Mouse (Mus musculus) liver (tissue): ENCODE measurements around the gene Togaram1.

Source experiments
- DNase-seq: peaks from one replicate; pipeline ENCODE4 v3.0.0-alpha.2; 2020; ENCODE audit warnings: mixed read lengths

Gene Togaram1

DNA sequence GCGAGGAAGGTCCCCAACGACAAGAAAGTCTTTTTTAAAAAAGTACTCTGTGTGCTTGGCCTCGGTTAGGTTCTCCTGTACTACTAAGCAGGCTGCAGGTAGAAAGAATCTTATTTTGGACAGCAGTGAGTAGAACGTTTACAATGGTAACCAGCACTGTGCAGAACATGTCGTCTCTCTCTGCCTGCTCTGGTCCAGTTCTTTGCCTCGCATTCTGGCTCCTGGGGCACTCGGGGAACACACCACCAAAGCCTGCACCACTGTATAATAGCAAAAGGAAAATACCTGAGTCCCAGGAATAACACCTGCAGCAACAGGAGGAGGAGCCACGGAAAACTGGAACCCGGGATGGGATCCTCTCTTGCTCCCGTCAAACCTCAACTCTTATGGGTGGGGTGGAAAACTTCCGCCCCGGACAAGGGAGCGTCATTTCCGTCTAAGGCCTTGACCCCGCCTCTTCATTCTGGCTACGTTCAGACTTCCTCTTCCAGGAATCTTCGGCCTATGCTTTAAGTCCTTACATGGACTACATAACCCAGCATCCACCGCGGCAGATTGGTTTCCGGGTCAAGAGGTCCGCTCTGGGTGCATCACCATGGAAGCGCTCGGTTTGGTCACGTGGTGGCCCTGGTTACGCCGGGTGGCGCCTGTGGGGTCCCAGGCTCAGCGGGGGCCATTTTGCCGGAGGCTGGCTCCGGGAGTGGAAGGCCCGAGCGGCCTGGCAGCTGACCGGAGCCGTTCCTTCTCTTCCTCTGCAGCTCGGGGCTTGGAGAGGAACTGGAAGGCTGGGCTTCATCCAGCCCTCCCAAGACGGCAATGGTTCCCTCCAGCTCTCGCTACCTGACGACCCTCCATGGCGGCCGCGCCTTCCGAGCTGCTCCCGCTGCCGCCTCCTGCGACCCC lies at the start of gene Togaram1, which contains the start of gene Klhl28:
Togaram1 (plus strand) TSS at position 681 of the 903 bp plus-strand sequence.
Klhl28 (minus strand) TSS at position 411 of the 903 bp plus-strand sequence.
- peak; percentile 98 for DNase-seq

- DNase-seq: no peak
These were observed 48.9 kb upstream of the Togaram1 start for GRCm38 (mm10) chr12:64916735-64917134.

DNA sequence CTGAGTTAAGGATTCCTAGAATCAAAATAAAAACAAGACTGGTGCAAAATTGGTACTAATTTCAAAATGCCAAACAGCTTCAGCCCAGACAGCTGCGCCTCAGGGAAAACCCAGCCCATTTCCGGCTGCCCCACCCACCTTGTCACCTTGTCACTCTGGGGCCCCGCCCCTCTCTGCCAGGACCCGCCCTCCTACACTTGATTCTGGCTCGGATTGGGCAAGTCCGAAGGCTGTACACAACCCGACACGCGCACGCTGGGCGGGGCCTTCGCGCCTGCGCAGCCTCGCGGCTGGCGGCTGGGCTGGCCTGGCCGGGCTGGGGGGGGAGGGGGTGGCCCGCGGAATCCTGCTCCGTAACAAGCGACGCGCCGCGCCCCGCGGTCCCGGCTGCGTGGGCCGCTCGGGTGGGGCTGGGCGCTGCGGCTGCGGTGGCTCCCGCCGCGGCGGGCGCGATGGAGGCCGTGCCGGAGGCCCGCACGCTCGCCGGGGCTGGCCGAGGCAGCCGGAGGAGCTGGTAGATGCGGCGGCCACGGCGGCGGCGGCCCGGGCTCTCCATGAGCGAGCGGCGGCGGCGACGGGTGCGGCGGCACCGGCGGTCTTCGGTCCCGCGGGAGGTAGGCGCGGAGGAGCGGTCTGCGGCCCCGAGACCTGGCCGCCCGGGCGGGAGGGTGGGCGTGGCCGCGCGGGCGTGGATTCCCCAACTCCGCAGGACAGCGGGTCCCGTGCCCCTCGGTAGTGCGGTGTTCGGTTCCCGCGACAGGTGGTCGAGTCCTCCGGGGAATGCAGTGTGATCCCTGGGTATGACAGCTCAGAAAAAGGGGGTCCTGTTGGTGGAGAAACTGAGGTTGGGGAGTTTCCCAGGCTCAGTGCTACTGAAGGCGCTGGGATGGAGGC lies 47.8 kb upstream of the Togaram1 start, which contains the start of gene Gm527:
Gm527 (plus strand) TSS at position 329 of the 894 bp plus-strand sequence.
- peak; percentile 98 for DNase-seq

- DNase-seq: peak; percentile 8
These were observed 28.1 kb upstream of the Togaram1 start for GRCm38 (mm10) chr12:64937493-64937892.

DNA sequence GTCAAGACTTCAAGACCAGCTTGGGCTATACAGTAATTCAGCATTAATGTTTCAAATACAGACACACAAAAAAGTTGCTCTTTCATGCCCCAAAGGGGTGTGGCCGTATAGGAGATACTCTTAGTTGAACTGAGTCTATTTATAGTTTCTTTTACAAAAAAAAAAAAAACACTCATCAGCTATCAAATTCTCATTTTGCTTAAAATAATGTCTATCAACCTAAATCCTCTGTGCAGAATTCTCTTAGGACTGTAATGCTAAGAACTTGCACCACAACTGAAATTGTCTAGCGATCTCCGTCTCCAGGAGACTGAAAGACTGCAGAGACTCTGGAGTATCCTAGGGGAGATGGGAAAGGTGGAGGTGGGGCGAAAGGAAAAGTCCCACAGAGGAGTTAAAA lies 1.0 kb upstream of the Togaram1 start:
- DNase-seq: no peak

DNA sequence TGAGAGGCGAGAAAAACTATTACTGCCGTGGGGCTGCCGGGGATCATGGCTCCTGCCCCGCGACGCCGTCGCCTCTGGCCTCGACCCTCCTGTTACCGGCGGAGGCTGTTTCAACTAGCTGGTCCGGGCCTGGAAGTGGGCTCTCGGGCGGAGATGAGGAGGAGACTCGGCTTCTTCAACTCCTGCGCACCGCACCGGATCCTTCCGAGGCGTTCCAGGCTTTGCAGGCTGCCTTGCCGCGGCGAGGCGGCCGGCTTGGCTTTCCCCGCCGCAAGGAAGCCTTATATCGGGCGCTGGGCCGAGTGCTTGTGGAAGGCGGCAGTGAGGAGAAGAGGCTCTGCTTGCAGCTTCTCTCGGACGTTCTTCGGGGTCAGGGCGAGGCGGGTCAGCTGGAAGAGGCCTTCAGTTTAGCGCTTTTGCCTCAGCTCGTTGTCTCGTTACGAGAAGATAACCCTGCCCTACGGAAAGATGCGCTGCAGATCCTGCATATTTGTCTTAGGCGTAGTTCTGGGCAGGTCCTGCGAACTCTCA lies 562 bp downstream of the Togaram1 start:
- peak; percentile 51 for DNase-seq

DNA sequence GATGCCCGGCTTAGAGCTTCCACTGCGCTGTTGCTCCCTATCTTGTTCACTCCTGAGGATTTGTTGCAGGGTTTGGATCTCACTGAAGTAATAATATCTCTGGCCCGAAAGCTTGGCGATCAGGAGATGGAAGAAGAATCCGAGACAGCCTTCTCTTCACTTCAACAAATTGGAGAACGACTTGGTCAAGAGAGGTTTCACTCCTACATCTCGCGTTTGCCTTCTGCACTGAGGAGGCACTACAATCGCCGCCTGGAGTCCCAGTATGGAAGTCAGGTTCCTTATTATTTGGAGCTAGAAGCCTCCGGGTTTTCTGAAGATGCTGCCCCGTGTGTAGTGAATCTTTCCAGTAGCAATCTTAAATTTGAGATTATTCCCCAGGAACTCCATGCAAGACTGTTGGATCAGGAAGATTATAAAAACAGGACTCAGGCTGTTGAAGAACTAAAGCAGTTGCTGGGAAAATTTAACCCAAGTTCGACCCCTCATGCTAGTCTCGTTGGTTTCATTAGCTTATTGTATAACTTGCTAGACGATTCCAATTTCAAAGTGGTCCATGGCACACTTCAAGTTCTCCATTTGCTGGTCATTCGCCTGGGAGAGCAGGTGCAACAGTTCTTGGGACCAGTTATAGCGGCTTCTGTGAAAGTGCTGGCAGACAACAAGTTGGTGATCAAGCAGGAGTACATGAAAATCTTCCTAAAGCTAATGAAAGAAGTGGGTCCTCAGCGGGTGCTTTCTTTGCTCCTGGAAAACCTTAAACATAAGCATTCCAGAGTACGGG lies 1.2 kb downstream of the Togaram1 start:
- peak; percentile 21 for DNase-seq

DNA sequence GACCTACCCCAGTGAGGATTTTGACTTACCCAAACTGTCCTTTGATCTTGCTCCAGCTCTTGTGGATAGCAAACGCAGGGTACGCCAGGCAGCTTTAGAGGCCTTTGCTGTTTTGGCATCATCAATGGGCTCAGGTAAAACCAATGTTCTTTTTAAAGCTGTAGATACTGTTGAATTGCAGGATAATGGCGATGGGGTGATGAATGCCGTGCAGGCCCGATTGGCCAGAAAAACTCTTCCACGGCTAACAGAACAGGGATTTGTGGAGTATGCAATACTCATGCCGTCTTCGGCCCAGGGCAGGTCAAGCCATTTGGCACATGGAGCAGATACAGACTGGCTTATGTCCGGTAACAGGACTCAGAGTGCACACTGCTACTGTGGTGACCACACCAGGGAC lies 1.9 kb downstream of the Togaram1 start:
- peak; percentile 21 for DNase-seq

DNA sequence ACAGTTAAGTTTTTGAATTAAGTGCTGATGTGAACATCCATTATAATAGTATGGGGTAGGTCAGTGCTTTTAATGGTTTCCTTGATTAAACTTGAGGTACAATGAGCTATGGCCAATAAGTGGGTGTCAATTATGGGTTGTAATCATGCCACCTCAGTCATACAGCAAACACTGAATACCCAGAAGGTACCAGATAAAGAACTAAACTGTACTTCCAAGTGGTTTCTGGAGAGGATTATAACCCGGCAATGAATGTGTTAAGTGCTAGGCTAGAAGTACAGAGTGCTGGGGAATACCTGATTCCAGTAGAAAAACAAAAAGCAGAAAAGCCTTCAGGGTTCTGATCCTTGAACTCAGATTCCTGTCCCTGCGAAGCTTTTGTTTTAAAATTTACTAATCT lies 2.5 kb downstream of the Togaram1 start:
- no peak for DNase-seq

GRCm38 (mm10) chr12:64971399-64971798 lies 5.8 kb downstream of the Togaram1 start:
- DNase-seq: no peak

GRCm38 (mm10) chr12:64972063-64972462 lies 6.5 kb downstream of the Togaram1 start:
- DNase-seq: no peak

GRCm38 (mm10) chr12:64975558-64975957 lies 10.0 kb downstream of the Togaram1 start:
- peak; percentile 18 for DNase-seq

DNA sequence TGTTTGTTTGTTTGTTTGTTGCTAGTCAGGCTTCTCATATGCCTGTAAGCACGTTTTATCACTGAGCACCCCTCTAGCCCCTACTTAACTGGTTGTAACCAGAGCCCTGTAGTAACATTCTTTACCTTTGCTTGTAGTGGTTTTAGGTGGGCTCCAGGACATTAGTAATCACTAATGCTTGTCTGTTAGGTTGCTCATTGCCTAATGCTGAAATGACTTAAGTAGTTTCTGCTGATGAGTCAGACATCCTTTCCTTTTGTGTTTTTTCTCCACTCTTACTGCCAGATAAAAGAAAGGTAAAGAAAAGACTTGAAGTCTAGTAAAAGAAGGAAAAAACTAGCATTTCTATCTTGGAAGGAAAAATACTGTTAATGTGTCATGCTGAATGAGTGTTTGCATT lies 10.6 kb downstream of the Togaram1 start:
- DNase-seq: no peak

DNA sequence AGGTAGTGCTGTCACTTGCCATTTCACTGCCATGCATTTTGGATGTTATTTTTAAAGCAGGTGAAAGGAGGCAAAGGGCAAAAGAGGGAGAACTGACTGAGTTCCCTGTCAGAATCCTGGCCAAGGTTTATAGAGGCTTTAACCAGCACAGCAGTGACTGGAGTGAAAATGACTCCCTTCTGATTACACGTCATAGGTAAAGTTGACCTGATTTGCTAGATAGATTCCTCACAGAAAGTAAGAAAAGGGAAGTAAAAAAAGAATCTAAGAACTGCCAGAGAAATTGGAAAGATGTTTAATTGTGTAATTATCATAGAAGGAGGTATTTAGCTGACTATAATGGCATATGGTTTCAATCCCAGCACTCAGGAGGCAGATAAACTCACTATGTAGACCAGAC lies 11.9 kb downstream of the Togaram1 start:
- DNase-seq: no peak

DNA sequence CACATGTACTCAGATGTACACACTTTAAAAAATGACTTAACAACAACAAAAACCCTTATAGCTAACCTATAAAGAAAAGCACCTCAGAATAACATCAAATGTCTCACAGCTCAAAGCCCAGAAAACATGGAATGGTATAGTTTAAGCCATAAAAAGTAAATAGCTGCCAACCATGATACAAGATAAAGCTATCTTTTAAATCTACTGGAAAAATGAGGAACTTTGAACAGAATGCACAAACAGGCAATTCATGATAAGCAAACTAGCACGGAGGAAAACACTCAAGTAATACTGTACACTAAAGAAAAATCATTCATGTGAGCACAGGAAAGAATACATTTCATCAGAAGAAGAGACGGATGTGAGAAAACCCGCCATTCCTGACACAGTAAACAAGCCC lies 42.1 kb downstream of the Togaram1 start:
- DNase-seq: no peak

GRCm38 (mm10) chr12:65022842-65023241 lies 57.2 kb downstream of the Togaram1 start:
- no peak for DNase-seq

GRCm38 (mm10) chr12:65035839-65036189 lies 70.2 kb downstream of the Togaram1 start:
- no peak for DNase-seq

DNA sequence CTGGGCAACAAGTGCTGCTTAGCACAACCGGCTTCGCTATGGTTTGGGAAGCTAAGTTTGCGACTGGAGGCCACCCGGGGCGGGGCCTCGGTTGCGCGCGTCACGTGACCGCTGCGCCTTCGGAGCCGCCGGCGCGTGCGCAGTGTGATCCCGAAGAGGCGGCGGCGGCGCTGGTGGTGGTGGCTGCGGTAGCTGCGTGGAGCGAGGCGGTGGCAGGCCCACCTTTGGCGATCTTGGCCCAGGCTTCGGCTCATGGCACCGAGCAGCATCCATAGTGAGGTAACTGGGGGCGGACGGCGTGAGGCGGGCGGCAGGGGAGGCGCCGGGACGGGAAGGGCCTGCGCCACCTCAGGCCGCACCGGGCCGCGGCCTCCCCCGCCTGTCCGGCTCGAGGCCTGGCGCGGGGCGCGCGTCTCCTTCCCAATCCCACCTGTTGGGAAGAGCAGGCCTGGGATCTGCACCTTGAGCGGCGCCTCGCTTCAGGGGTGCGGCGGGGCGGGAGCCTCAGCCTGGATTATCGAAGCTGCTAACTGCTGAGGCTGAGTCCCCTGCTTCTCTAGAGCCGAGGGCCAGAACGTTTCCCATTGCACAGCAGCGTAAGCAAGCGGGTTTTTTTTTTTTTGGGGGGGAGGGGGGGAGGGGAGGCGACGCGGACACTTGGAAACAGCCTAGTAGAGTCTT lies 70.7 kb downstream of the Togaram1 start, which contains the start of gene Prpf39:
Prpf39 (plus strand) TSS at position 144 of the 681 bp plus-strand sequence.
- peak; percentile 92 for DNase-seq

- DNase-seq: peak; percentile 13
These were observed 71.4 kb downstream of the Togaram1 start for GRCm38 (mm10) chr12:65036892-65037545.

- no peak for DNase-seq
These were observed 71.9 kb downstream of the Togaram1 start for GRCm38 (mm10) chr12:65037546-65037937.

GRCm38 (mm10) chr12:65048799-65049198 lies 83.2 kb downstream of the Togaram1 start:
- no peak for DNase-seq
